Mouse (Mus musculus) spleen, postnatal 4 days (tissue): Measurements from ENCODE around the gene Hist2h4.
"Not testable (repeated sequence)": the region's sequence is repeated elsewhere in the genome, so short reads cannot be mapped to it uniquely, and the experiment has no call there.

Experiments
- DNase-seq, 2 experiments: peaks; one replicate each; pipeline ENCODE4 v3.0.0; 2022; ENCODE audit warnings: low spot score in 2 of 2

Gene Hist2h4

GRCm38 (mm10) chr3:96226695-96227648, 36.1 kb downstream of the Hist2h4 start:
- DNase-seq = no peak

- DNase-seq = no peak
These were observed 37.7 kb downstream of the Hist2h4 start for GRCm38 (mm10) chr3:96225421-96225820.

GRCm38 (mm10) chr3:96222774-96223173, 40.3 kb downstream of the Hist2h4 start:
- DNase-seq = no peak

- DNase-seq = peak; percentile 51 to 71
These were observed 41.5 kb downstream of the Hist2h4 start for GRCm38 (mm10) chr3:96221640-96222038.

- DNase-seq = peak; percentile 90 to 93
These were observed 42.1 kb downstream of the Hist2h4 start, which contains the start of the genes Hist2h2ac and Hist2h2be for GRCm38 (mm10) chr3:96220765-96221639. Gene Hist2h2ac, minus strand, starts transcription at chr3:96220880. Gene Hist2h2be, plus strand, starts transcription at chr3:96221119.

- not testable (repeated sequence) for DNase-seq
These were observed 42.9 kb downstream of the Hist2h4 start for GRCm38 (mm10) chr3:96220131-96220764.

- DNase-seq = peak; percentile 79 to 89
These were observed 43.4 kb downstream of the Hist2h4 start, which contains the start of the genes Bola1 and Hist2h2ab for GRCm38 (mm10) chr3:96219661-96220130. Gene Bola1, minus strand, starts transcription at chr3:96219709. Gene Hist2h2ab, plus strand, starts transcription at chr3:96219865.

- peak in 1 of 2 experiments; percentile 37 for DNase-seq
These were observed 43.9 kb downstream of the Hist2h4 start for GRCm38 (mm10) chr3:96219191-96219641.
